Mouse (Mus musculus) embryonic facial prominence, embryonic 11.5 days (tissue): ENCODE results near the gene Olfr1509. TPM values are rescaled to one million over a fixed set of nuclear protein-coding genes. Genes with fewer than 3 reads are reported as not detected.
"Not testable (repeated sequence)": the region's sequence is repeated elsewhere in the genome, so short reads cannot be mapped to it uniquely, and the experiment has no call there.

Experiments used
- ATAC-seq: fragments of 200-750 bp; cut with Nextera tagmentation; replicated peaks from 2 replicates; pipeline ENCODE4 v1.8.0; 2017; ENCODE audit warnings: low read depth; ENCODE audit not compliant: insufficient number of reproducible peaks, low FRiP score, low TSS enrichment
- DNase-seq: peaks from one replicate; pipeline ENCODE4 v3.0.0-alpha.2; 2015; ENCODE audit warnings: low spot score
- H3K27ac ChIP-seq: fragments of 300-500 bp; sonication (generic); replicated peaks from 2 replicates; pipeline ENCODE4 v1.5.1; 2014; ENCODE audit warnings: mild to moderate bottlenecking, low read depth, low read length, control low read depth
- H3K27me3 ChIP-seq: fragments of 300-500 bp; sonication (generic); 2 replicates; pipeline ENCODE4 v1.6.1; 2014; ENCODE audit warnings: mild to moderate bottlenecking, low read length, moderate library complexity, mixed read lengths; ENCODE audit not compliant: control insufficient read depth, insufficient read depth
- H3K36me3 ChIP-seq: fragments of 300-500 bp; sonication (generic); replicated peaks from 2 replicates; pipeline ENCODE4 v1.6.1; 2014; ENCODE audit warnings: low read depth, mild to moderate bottlenecking, low read length, moderate library complexity, mixed read lengths; ENCODE audit not compliant: control insufficient read depth, insufficient read depth
- H3K4me1 ChIP-seq: fragments of 300-500 bp; sonication (generic); 2 replicates; pipeline ENCODE4 v1.6.1; 2014; ENCODE audit warnings: low read length, mixed read lengths; ENCODE audit not compliant: control insufficient read depth, insufficient read depth
- H3K4me2 ChIP-seq: fragments of 300-500 bp; sonication (generic); 2 replicates; pipeline ENCODE4 v1.6.1; 2014; ENCODE audit warnings: low read depth, mild to moderate bottlenecking, control low read depth, low read length, moderate library complexity
- H3K4me3 ChIP-seq: fragments of 300-500 bp; sonication (generic); 2 replicates; pipeline ENCODE4 v1.5.1; 2014; ENCODE audit warnings: low read depth, low read length, control low read depth
- H3K9ac ChIP-seq: fragments of 300-500 bp; sonication (generic); replicated peaks from 2 replicates; pipeline ENCODE4 v1.6.1; 2014; ENCODE audit warnings: mild to moderate bottlenecking, control low read depth, low read length
- H3K9me3 ChIP-seq: fragments of 300-500 bp; sonication (generic); replicated peaks from 2 replicates; pipeline ENCODE4 v1.6.1; 2016; ENCODE audit warnings: mild to moderate bottlenecking, low read length, inconsistent platforms, mixed read lengths; ENCODE audit not compliant: control insufficient read depth
- WGBS: fragments of 180-500 bp; shearing (Covaris S2); extraction: QIAGEN DNeasy Blood & Tissue Kit; methylation state at CpG from one replicate; pipeline ENCODE4 v1.1.7; 2014; 5-methylcytosine and 5-hydroxymethylcytosine counted together
- polyA plus RNA-seq: library from polyadenylated mRNA; unstranded; fragments of >200 nt; fragmentation: Nextera tagmentation; extraction: Ambion mirVana; gene quantifications from 2 replicates; pipeline ENCODE4 v1.2.1, GENCODE M21; 2014

The Olfr1509 gene
- not detected in 2 replicates for polyA plus RNA-seq

DNA sequence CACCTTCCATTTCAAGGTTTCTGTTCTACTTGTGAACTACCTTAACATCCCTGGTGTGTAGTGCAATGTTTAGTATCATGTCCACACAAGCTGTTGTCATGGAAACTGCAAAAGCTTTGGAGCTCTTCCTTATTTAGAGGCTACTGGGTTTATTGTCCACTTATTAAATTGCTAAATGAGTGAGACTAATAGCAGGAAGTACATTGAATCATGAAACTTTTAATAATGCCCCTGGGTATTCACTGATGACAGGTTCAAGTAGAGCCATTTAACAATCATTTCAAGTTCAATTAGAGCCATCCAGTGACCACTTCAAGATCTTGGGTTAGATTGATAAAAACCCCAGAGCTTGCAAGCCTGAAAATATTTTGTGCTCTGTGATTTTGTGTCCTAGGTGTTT is at the start of gene Olfr1509:
Olfr1509 (plus strand) TSS at position 301 of the 400 bp plus-strand sequence.
- Histone ChIP-seq H3K9me3 (no peaks in the 10 kb centered on the region), H3K4me2 (no peak within 1 kb of the TSS), H3K36me3 (no peaks in the 10 kb centered on the region), H3K4me1 (no peaks in the 10 kb centered on the region), H3K9ac (no peak within 1 kb of the TSS), H3K27me3 (no peaks in the 10 kb centered on the region), H3K4me3 (no peak within 1 kb of the TSS), H3K27ac (no peak within 1 kb of the TSS)
- no peak for ATAC-seq
- DNase-seq = no peak

GRCm38 (mm10) chr14:52397279-52397678 is 45.5 kb upstream of the Olfr1509 start, which contains the start of gene Olfr1511:
Olfr1511 (minus strand) TSS chr14:52397379.
- H3K9ac ChIP-seq = no peak within 1 kb of the TSS
- no peaks in the 10 kb centered on the region for H3K36me3 ChIP-seq
- ATAC-seq (no peak), DNase-seq (no peak)
- H3K4me3 ChIP-seq = no peak within 1 kb of the TSS
- no peaks in the 10 kb centered on the region for H3K27me3 ChIP-seq
- no peak within 1 kb of the TSS for H3K4me2 ChIP-seq
- WGBS = 78% methylated on average over 4 of the region's 4 CpGs
- H3K9me3 ChIP-seq = no peaks in the 10 kb centered on the region
- H3K4me1 ChIP-seq = no peaks in the 10 kb centered on the region
- no peak within 1 kb of the TSS for H3K27ac ChIP-seq

DNA sequence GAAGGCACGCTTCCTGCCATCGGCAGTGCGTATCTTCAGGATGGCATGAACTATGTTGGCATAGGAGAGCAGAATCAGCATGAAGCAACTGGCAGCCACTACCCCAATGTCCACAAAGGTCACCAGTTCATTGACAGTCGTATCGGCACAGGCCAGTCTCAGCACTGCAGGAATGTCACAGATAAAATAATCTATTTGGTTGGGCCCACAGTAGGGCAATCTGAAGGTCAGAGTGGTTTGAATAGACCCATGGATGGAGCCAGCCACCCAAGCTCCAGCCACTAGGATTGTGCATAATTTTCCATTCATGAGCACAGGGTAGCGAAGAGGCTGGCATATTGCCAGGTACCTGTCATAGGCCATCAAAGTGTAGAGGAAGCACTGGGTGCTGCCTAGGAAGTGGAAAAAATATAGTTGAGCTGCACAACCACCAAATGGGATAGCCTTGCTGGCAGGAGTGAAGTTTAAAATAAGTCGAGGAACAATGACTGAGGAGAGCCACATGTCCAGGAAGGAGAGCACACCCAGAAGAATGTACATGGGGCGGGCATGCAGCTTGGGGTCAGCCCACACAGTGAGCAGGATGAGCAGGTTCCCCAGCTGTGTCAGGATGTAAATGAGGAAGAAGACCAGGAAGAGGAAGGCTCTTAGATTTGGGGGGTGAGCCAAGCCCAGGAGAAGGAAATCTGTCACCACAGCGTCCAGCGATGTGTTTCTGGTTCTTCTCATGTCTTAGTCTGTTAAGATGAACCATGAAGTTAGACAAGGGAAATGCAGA is 32.5 kb upstream of the Olfr1509 start:
- H3K4me1 ChIP-seq, DNase-seq, H3K4me2 ChIP-seq, H3K9me3 ChIP-seq, H3K9ac ChIP-seq, H3K27me3 ChIP-seq, H3K36me3 ChIP-seq, H3K4me3 ChIP-seq, ATAC-seq, H3K27ac ChIP-seq: not testable (repeated sequence)
- 83% methylated on average over 7 of the region's 10 CpGs for WGBS

DNA sequence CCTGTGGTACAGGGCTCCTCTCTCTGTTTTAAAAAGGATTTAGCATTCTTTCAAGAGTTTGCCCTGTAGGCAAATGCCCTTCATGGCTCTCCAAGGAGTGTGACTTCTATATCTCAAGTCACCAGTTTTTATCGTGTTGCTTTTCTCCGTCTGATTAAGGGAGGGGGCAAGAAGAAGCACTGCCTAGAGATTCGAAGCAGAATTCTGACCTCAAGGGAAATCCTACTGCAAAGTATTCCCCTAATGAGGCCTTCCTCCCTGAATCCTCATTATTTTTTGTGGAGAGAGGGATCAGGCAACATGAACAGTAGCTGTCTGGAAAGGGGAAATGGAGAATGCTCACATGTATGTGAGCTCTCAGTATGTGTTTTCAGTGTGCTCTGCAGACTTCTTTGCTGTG is 28.5 kb upstream of the Olfr1509 start, which contains the start of gene Olfr1510:
Olfr1510 (minus strand) TSS at position 101 of the 400 bp plus-strand sequence.
- Histone ChIP-seq H3K4me2 (no peak within 1 kb of the TSS), H3K9me3 (no peaks in the 10 kb centered on the region), H3K36me3 (no peaks in the 10 kb centered on the region), H3K27me3 (no peaks in the 10 kb centered on the region), H3K4me3 (no peak within 1 kb of the TSS), H3K9ac (no peak within 1 kb of the TSS), H3K27ac (no peak within 1 kb of the TSS), H3K4me1 (no peaks in the 10 kb centered on the region)
- WGBS = 79% methylated on average over 3 of the region's 3 CpGs
- DNase-seq = no peak
- ATAC-seq = no peak

DNA sequence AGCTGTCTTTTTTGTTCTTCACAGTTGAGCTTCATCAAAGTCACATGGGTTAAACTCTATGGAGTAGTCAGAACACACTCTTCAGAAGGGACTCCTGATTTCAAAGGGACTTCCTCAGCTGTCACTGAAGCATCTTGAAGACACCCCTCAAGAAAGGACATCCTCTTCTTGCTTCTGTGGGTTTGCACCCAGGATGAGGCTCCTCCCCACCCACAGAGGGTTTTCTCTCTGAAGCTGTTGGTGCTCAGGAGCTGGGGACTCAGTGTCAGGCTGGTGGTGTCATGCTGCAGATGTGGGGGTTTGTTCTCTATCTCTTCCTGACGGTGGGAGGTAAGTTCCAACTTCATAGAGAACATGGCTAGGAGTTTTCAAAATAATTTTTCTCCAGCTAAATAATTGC is 15.1 kb upstream of the Olfr1509 start:
- H3K9ac ChIP-seq = no peak overlapping the region
- H3K27me3 ChIP-seq = no peaks in the 10 kb centered on the region
- no peaks in the 10 kb centered on the region for H3K9me3 ChIP-seq
- ATAC-seq (no peak), DNase-seq (no peak)
- H3K4me1 ChIP-seq = no peaks in the 10 kb centered on the region
- H3K4me2 ChIP-seq = no peak overlapping the region
- 92% methylated on average over 1 of the region's 1 CpGs for WGBS
- no peaks in the 10 kb centered on the region for H3K36me3 ChIP-seq
- H3K4me3 ChIP-seq = no peak overlapping the region
- H3K27ac ChIP-seq = no peak overlapping the region

- DNase-seq = no peak
- ATAC-seq = no peak
- Histone ChIP-seq H3K4me2 (no peak overlapping the region), H3K27ac (no peak overlapping the region), H3K4me1 (no peaks in the 10 kb centered on the region), H3K4me3 (no peak overlapping the region), H3K36me3 (no peaks in the 10 kb centered on the region), H3K9me3 (no peaks in the 10 kb centered on the region), H3K9ac (no peak overlapping the region), H3K27me3 (no peaks in the 10 kb centered on the region)
- 91% methylated on average over 8 of the region's 8 CpGs for WGBS
These were observed 8.3 kb downstream of the Olfr1509 start for GRCm38 (mm10) chr14:52451138-52451537.

GRCm38 (mm10) chr14:52461928-52462327 is 19.1 kb downstream of the Olfr1509 start:
- H3K9me3 ChIP-seq = no peaks in the 10 kb centered on the region
- no peaks in the 10 kb centered on the region for H3K4me1 ChIP-seq
- ATAC-seq (no peak), DNase-seq (no peak)
- H3K4me2 ChIP-seq = no peak overlapping the region
- H3K27me3 ChIP-seq = no peaks in the 10 kb centered on the region
- H3K4me3 ChIP-seq = no peak overlapping the region
- no peaks in the 10 kb centered on the region for H3K36me3 ChIP-seq
- no peak overlapping the region for H3K27ac ChIP-seq
- H3K9ac ChIP-seq = no peak overlapping the region

DNA sequence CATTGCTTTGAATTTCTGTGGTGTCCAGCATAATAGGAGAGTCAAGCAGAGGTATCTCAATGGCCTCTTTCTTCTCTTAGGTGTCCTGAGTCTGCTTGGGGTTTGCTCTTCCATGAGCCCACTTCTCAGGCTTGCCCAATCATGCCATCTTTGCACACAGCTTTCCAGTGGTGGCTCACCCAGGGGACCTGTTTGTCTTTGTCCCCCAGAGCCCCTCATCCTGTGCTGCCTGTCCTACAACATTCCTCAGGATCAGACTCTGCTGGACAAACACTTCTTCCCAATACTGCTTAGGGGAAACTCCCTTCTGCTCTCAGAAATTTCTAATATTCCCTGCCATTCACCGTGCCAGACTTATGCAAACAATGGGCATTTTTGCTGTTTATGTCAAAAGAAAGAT is 22.9 kb downstream of the Olfr1509 start:
- Histone ChIP-seq H3K9ac (no peak overlapping the region), H3K4me1 (no peaks in the 10 kb centered on the region), H3K9me3 (no peaks in the 10 kb centered on the region), H3K27ac (no peak overlapping the region), H3K27me3 (no peaks in the 10 kb centered on the region), H3K4me3 (no peak overlapping the region), H3K4me2 (no peak overlapping the region), H3K36me3 (no peaks in the 10 kb centered on the region)
- DNase-seq (no peak), ATAC-seq (no peak)
- WGBS = 84% methylated on average over 1 of the region's 1 CpGs
